ENCODE assay signal across 16 mouse cellular contexts in the genomic region with DNA sequence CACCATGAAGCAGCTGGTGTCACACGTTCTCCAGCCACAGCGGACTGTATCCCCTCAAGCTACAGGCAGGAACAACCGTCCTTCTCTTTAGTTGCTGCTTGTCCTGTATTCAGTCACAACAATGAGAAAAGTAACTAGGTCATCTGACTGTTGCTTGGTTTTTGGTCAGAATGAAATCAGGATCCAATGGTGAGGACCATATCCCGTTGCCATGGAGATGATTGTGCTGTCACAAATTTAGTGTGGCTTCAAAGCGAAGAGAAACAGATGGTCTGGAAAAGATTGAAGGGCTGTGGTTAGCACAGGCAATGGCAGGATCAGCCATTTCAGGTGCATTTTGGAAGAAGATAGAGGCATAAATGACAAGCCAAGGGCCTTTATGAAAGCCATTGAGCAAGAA. TPM values are rescaled to one million over a fixed set of nuclear protein-coding genes. Genes with fewer than 3 reads are reported as not detected.
"Had no signal": no experiment of that assay in that cellular context is flagged by ENCODE, and none has a peak within 500 bp of the region (broad histone marks: within the 10 kb centered on the region; RNA-seq: fewer than 3 reads in every experiment).

No protein-coding gene starts in this region.

- H3K27ac ChIP-seq: limb, embryonic 12.5 days; liver, embryonic 13.5 days; lung, embryonic 15.5 days; macrophage; midbrain, embryonic 13.5 days; stomach, embryonic 15.5 days had no signal

- DNase-seq: kidney, adult 8-10 months; kidney, postnatal 25 days; liver; liver, embryonic 13.5 days; liver, postnatal 0 days; lung, postnatal 14 days; right cerebral cortex, postnatal 4 days; thymus, adult 18-20 months; thymus, postnatal 14 days had no signal

- H3K9ac ChIP-seq: limb, embryonic 12.5 days; liver, embryonic 13.5 days; liver, postnatal 0 days; lung, embryonic 15.5 days; midbrain, embryonic 13.5 days; stomach, embryonic 15.5 days had no signal

- ATAC-seq: intestine, embryonic 16.5 days; liver, postnatal 0 days; midbrain, embryonic 13.5 days had no signal

- H3K4me3 ChIP-seq: limb, embryonic 12.5 days; liver, embryonic 13.5 days; lung, embryonic 15.5 days; megakaryocyte, embryonic 14.5 days; midbrain, embryonic 13.5 days; stomach, embryonic 15.5 days had no signal

- H3K36me3 ChIP-seq: limb, embryonic 12.5 days; liver, embryonic 13.5 days; lung, embryonic 15.5 days; midbrain, embryonic 13.5 days; stomach, embryonic 15.5 days had no signal

- H3K9me3 ChIP-seq: limb, embryonic 12.5 days; liver, embryonic 13.5 days; lung, embryonic 15.5 days; midbrain, embryonic 13.5 days; stomach, embryonic 15.5 days had no signal

- H3K4me2 ChIP-seq: limb, embryonic 12.5 days; liver, embryonic 13.5 days; lung, embryonic 15.5 days; midbrain, embryonic 13.5 days; stomach, embryonic 15.5 days had no signal

- H3K4me1 ChIP-seq: limb, embryonic 12.5 days; liver, embryonic 13.5 days; midbrain, embryonic 13.5 days; stomach, embryonic 15.5 days had no signal

- H3K27me3 ChIP-seq: limb, embryonic 12.5 days; liver, embryonic 13.5 days; lung, embryonic 15.5 days; midbrain, embryonic 13.5 days; stomach, embryonic 15.5 days had no signal

RNA-seq across cellular contexts. Expression of gene Nmnat2, which starts 18.4 kb away (rescaled TPM):
- polyA plus RNA-seq: macrophage had no signal
